Mouse (Mus musculus) frontal cortex, adult (tissue): ENCODE data around the gene Madcam1.
A peak's percentile ranks its signal among the peaks of the same experiment; 100 is the strongest.

ENCODE experiments used
- ATAC-seq: cut with Nextera tagmentation; 2 replicates; pipeline ENCODE4 v1.9.2; 2017; ENCODE audit warnings: mild to moderate bottlenecking, moderate library complexity, mixed read lengths; ENCODE audit not compliant: low TSS enrichment

Gene Madcam1

GRCm38 (mm10) chr10:79664131-79664665 is at the start of gene Madcam1:
Gene Madcam1, plus strand, starts transcription at chr10:79664559.
- ATAC-seq = no peak

DNA sequence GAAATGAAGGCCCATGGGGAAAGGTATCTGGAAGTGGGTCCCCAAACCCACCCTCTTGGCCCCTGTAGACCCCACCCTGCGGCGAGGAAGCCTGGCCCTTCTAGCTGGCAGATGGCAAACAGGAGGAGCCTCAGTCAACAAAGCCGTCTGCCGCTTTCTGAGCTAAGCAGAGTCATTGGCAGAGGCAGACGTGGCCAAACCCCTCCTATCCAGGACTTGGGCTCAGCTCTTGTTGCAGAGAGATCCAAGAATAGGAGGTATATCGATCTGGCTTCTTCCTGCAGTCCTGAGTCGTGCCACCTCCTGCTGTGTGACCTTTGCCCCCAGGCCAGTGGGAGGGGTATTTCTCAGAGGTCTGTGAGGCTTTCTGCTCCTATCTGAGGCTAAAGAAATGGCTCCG is 48.5 kb upstream of the Madcam1 start:
- peak; percentile 18; the same call in 1 of the 2 replicates for ATAC-seq

DNA sequence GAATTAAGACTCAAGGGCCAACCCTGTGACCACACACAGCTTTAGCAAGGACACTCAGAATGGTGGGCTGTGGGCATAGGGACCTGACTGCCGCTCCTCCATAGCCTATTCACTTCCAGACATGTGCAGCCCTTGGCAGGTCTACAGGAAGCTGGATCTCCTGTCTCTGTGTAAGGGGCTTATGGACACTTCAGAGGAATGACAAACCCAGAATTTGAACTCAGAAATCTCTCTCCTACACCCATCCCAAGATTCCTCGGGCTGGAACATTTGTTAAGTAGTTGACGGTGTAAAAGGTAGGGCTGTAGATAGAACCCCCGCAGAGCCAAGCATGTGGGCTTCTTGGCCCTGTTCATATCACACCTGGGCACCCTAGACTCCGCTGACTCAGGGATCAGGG is 48.0 kb upstream of the Madcam1 start:
- ATAC-seq = no peak

DNA sequence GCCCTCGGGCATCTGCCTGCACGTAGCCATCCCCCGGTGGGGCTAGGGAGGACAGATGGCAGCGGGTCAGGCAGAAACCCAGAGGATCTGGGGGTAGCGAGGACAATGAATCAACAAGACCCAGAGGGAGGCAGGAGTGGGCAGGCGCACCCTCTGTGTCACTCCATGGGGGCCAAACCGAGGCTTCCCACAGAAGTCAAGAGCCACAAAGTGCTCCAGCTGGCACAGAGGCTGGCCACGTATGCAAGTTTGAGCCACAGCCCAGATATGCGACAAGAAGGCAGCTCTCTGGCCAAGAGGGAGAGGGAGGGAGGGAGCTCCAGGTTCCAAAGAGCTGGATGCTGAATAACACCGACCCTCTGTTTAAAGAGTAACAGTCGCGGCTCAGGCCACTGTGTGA is 40.4 kb upstream of the Madcam1 start:
- 0 out of 2 replicates have a peak, but pooled peaks have one; percentile 9 for ATAC-seq

DNA sequence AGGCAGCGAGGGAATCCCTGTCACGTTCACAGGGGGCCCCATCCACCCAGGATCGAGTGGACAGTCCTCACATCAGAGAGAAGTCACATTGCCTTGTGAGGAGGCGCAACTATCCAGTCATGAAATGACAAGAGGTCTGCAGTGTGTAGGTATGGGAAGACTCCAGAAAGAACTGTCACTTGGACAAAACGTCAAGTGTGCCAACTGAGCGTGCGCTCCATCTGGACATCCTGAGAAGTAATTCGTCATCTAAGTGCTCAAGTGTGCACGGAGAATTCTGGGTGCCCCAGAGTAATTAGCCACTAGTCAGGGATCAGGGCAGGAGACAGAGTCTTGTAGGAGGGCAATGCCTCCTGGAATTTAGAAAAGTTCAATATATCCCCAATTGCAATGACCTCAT is 39.0 kb upstream of the Madcam1 start:
- ATAC-seq = no peak

- ATAC-seq = no peak
Observed at GRCm38 (mm10) chr10:79626156-79626555, 38.2 kb upstream of the Madcam1 start.

DNA sequence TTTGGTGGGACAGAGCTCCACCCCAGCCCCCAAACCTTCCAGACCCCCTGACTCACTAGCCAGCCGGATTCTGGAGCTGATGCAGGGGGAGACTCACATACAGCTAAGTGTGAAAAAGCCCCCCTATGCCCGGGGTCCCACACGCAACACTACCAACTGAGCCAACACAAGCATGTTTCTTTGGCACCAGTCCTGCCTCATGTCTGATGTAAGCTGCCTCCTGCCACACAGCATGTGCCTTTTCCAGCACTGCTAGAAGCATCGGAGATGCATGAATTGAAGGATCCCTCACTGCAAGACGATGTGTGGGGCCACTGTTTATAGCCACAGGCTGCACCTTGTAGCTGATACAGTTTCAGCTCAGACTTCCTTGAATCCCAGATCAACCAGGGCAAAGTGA is 36.0 kb upstream of the Madcam1 start:
- ATAC-seq = no peak

- 0 out of 2 replicates have a peak, but pooled peaks have one; percentile 18 for ATAC-seq
Observed at GRCm38 (mm10) chr10:79631432-79631831, 32.9 kb upstream of the Madcam1 start.

- no peak for ATAC-seq
Observed at GRCm38 (mm10) chr10:79633006-79633777, 31.2 kb upstream of the Madcam1 start.

GRCm38 (mm10) chr10:79636287-79636686 is 28.1 kb upstream of the Madcam1 start:
- no peak for ATAC-seq

GRCm38 (mm10) chr10:79637128-79638110 is 26.9 kb upstream of the Madcam1 start, which contains the start of gene Shc2:
Gene Shc2, minus strand, starts transcription at chr10:79637918.
- ATAC-seq = peak; percentile 53

DNA sequence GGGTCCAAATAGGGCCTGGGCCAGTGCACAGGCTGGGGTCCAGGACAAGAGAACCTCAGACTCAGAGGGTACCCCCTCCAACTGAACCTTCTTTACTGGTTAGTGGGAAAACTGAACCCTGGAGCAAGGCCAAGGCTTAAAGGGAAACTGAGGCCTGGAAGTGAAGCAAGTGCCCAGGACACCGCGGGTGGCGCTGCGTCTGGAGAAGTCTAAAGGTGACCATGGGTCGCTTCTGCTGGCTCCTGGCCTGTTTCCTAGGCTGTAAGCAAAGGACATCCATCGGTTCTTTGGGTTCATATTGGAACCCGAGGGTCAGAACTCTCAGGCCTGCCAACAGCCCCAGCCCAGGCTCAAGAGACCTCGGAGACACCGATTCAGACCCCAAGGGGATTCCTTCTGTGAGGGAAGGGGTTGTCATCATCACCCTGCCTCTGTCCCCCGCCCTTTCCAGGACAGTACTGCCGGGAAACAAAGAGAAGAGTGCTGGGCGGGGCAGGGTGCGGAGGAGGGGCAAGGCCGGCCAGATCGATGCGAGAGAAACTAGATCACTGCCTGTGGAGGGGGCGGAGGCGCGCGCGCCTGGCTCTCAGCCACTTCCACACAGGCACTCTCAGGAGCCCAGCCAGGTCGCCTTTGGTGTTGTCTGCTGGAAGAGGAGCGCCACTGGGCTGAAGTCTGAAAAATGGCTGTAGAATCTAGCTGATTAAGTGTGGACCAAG is 25.7 kb upstream of the Madcam1 start:
- peak; percentile 36 for ATAC-seq

DNA sequence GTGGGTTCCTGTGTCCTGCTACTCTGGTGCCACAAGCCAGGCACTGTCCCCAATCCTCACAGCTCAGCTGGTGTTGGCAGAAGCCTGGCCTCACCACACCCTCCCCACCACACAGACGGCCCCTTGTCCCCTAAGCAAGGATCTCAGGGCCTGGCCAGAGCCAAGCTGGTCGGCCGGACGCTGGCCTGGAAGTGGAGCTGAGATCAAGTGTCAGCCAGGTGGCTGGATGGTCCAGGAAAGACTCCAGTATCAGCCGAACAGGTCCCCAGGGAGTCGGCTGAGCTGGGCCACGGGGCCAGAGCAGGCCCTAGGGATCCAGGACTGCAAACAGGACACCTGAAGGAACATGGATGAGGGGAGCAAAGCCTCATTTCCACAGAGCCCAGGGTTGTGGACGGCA is 18.6 kb upstream of the Madcam1 start, which contains the start of gene Odf3l2:
TSS of gene Odf3l2 (minus strand) at position 28 of the 400 bp plus-strand sequence.
- ATAC-seq = no peak

GRCm38 (mm10) chr10:79649070-79649751 is 15.1 kb upstream of the Madcam1 start:
- peak; percentile 78; the same call in 1 of the 2 replicates for ATAC-seq

DNA sequence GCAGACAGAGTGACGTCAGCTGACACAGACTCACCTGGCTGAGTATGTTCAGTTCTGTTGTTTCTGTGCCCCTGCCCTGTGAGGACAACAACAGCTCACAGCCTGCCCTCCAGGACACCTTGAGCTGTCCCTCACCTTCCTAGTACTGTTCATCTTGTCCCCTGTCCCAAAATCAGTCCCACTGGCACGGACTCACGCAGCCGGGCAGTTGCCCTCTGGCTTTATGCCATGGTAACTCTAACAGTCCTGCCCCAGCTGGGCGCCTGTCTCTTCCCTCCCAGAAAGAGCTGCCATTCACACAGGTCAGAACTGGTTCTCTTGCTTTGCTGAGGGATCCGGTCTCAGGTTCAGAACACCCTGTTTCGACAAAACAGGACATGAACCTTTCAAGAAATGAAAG is 11.6 kb upstream of the Madcam1 start:
- no peak for ATAC-seq

DNA sequence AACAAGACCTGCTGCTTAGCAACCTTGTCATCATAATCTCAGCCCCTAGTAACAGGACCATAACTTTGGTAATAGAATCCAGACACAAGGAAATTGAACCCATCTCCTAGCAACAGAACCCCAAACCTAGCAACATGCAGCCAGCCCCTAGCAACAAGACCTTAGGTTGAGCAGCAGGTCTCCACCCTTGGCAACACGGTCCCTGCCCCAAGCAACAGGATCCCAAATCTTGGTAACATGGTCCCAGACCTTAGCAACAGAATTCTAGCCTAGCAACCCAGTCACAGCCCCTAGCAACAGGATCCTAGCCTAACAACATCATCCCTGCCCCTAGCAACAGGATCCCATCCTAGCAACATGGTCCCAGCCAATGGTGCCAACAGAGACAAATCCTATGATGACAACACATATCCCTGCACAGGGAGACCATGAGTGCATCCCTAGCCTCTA is 9.4 kb upstream of the Madcam1 start:
- peak; percentile 44 for ATAC-seq

- ATAC-seq = no peak
Observed at GRCm38 (mm10) chr10:79658829-79659228, 5.5 kb upstream of the Madcam1 start.

DNA sequence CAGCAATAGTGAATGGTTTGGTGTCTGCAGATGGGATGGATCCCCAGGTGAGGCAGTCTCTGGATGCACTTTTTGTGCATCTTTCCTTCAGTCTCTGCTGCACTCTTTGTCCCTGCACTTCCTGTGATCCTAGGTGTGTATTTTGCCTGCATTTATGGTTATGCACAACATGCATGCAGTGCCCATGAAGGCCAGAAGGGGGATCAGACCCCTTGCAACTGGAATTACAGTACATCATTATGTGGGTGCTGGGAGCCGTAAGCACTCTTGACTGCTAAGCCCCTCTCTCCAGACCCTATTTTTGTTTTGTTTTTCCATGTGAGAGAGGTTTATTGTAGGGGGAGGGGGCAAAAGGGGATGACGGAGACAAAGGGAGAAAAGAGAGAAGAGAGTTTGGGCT is 4.1 kb upstream of the Madcam1 start:
- ATAC-seq = no peak

GRCm38 (mm10) chr10:79661861-79662260 is 2.5 kb upstream of the Madcam1 start:
- ATAC-seq = no peak

DNA sequence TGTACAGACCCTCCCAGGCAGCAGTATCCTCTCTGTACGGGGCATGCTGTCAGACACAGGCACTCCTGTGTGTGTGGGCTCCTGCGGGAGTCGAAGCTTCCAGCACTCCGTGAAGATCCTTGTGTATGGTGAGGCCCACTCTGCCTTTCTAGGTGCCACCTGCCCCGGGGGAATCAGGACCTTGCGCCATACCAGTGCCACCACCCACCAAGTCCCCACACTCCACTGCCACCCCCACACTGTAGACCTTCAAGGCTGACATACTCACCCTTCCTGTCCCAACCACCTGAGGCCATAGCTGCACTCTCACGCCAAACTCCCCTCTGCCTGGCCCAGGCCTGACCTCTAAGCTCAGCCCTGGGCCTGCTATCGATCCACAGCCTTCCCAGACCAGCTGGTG is 692 bp downstream of the Madcam1 start:
- no peak for ATAC-seq

- no peak for ATAC-seq
Observed at GRCm38 (mm10) chr10:79666493-79666892, 2.1 kb downstream of the Madcam1 start.
